Mouse (Mus musculus) embryonic fibroblast, embryonic 13.5 days (primary cell): ENCODE results near the gene Tubb2b. TPM values are rescaled to one million over a fixed set of nuclear protein-coding genes. Genes with fewer than 3 reads are reported as not detected.

Experiments
- H3K27ac ChIP-seq: 2 replicates; pipeline ENCODE4 v1.5.1; 2012; ENCODE audit warnings: low read length, control low read depth, inconsistent platforms; ENCODE audit not compliant: insufficient read depth
- H3K4me1 ChIP-seq: 2 replicates; pipeline ENCODE4 v1.6.1; 2011; ENCODE audit warnings: low read length; ENCODE audit not compliant: control insufficient read depth, insufficient read depth
- H3K4me3 ChIP-seq: 2 replicates; pipeline ENCODE4 v1.5.1; 2011; ENCODE audit warnings: mild to moderate bottlenecking, control low read depth, low read length; ENCODE audit not compliant: insufficient read depth
- CTCF ChIP-seq: IDR thresholded peaks from 2 replicates; pipeline ENCODE4 v1.5.1; 2011; ENCODE audit warnings: mild to moderate bottlenecking, control low read depth, low read length, moderate library complexity, borderline replicate concordance; ENCODE audit not compliant: insufficient read depth
- POLR2A ChIP-seq: IDR thresholded peaks from 2 replicates; pipeline ENCODE4 v1.6.1; 2011; ENCODE audit warnings: low read depth, mild to moderate bottlenecking, control low read depth, low read length, moderate library complexity
- polyA plus RNA-seq: library from polyadenylated mRNA; stranded (reverse); fragments of >200 nt; gene quantifications from 2 replicates; pipeline ENCODE4 v1.2.4, GENCODE M21; 2011; ENCODE audit warnings: low read depth; ENCODE audit not compliant: missing spikeins, insufficient read length

Tubb2b gene
- polyA plus RNA-seq, 1 experiment = 176 TPM

DNA sequence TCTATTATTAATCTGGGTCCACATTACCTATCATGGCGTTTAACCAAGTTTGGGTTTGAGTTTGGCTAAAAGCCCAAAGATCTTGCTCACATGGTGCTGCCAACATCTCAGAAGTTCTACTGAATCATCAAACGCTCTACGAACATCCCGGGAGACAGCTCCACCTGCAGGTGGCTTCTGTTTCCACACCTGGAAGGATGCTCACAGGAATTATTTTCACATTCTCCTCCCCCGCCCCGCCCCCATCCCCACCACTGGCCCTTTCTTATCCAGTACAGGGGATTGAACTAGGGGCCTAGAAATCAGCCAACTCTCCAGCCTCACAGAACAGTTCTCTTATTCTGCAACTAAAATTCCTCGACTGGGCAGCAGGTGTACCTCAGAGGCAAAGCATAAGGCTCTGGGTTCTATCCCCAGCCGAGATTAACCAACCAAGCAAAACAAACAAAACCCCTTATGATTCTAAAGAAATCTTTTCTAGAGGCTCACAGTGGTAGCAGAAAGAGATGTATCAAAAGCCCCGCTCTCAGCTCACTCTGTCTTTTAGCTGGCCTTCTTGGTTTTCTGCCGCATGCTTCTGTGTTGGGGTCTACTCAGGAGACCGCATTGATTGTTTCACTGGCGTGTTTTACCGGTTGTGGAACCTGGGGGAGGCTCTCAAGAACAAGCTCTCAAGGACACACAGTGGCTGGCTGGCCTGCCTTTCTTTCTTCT is 24.1 kb upstream of the Tubb2b start:
- H3K4me1 ChIP-seq = peaks cover 3% of the 10 kb centered on the region; the same call in 1 of the 2 replicates
- 0 out of 2 replicates have a peak overlapping the region, but pooled peaks have one; percentile 11 for H3K27ac ChIP-seq
- 0 out of 2 replicates have a peak overlapping the region, but pooled peaks have one; percentile 15 for H3K4me3 ChIP-seq
- TF ChIP-seq POLR2A (no peak), CTCF (no peak)

DNA sequence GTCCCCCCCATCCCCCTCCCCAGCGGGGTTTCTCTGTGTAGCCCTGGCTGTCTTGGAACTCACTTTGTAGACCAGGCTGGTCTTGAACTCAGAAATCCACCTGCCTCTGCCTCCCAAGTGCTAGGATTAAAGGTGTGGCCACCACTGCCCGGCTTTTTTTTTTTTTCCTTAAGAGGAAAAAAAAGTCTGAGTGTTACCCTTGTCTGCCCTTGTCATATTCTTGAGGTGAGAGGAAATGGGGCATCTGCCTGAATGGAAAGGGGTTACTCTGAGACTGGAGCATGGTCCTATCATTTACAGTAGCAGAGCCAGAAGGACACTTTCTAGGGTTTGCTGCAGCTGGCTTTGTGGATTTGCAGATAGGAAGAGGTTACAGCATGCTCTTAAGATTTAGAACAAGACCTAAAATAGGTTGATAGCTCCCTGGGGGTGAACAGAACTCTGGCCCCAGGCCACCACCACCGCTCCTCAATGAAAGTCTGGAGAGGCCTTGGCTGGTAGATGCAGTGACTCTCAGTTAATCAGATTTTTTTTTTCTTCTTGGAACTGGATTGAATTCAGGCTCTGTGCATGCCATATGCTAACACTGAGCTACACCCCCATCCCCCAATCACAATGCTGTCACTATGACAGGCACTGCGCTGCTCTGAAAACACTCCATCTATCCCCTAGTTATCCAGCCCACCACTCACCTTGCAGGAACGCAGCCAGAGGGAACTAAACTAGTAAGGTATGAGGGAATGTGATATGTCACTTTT is 23.2 kb upstream of the Tubb2b start:
- TF ChIP-seq CTCF (no peak), POLR2A (no peak)
- Histone ChIP-seq H3K27ac (no peak overlapping the region), H3K4me1 (peaks cover 3% of the 10 kb centered on the region; the same call in 1 of the 2 replicates), H3K4me3 (no peak overlapping the region)

DNA sequence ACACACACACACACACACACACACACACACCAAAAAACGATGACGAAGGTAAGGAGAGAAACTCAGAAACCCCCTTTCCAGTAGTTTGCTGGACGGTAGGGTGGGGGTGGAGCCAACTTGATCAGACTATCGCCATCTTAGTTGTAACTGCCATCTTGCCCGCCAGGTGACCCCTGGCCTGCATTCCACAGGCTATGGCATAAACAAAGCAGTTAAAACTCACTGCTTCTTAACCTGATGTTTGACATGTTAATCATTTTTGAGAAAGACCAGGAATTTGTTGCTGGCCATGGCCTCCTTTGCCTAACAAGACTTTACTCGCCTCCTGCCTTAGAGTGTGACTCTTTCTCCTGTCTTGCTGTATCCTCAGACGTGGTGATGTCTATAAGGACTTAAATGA is 22.4 kb upstream of the Tubb2b start:
- peaks cover 3% of the 10 kb centered on the region for H3K4me1 ChIP-seq
- no peak overlapping the region for H3K4me3 ChIP-seq
- no peak for TF ChIP-seq CTCF
- no peak for TF ChIP-seq POLR2A
- no peak overlapping the region for H3K27ac ChIP-seq

DNA sequence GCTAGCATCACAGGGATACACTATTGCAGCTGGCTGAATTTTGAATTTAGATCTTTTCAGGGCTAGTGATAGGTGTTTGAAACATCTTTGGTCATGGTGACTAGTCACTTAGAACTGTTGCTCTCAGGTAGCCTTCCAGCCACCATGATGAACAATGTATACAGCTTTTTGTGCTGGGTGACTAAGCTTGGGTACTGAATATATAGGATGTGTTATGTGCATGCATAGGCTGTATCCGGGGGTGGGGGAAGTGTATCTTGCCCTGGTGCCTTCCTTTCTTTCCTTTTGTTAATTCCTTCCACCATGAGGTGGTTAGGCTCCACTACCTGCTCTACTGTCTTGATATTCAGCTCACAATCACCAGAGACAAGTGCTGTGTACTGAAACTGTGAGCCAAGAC is 21.2 kb upstream of the Tubb2b start:
- Histone ChIP-seq H3K4me3 (no peak overlapping the region), H3K27ac (no peak overlapping the region), H3K4me1 (peaks cover 3% of the 10 kb centered on the region)
- TF ChIP-seq CTCF (no peak), POLR2A (no peak)

DNA sequence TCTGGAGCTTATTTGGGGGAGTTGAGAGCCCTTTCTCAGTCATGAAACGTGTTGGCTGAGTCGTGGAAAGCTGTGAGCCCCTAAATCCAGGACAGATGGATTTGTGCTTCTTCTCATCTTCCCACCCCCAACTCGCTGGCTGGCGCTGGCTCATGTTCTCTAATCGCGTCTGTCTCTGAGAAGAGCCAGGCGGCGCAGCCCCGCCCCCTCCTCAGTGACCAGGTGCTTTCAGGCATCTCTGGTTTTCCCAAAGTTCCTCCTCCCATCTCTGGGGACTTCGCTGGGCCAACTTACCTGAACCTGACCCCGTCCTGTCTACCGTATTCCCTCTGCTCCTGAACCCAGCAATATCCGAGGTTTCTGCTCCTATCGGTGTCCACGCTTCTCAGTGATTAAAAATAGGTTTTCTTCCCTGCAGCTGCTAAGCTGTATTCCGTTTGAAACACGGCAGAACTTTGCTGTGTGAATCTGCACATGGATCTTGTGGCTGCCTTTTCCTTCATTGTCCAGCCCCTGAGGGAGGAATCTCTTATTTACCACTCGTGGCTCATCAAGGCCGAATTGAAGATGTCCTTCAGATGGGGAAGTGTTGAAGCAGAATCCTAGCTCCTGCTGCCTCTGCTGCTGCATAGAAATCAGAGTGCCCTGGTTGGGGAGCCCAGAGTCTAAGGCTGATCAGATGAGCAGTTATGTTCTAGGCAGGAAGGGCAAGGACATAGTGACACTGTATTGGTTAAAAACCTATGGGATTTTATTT is 20.2 kb upstream of the Tubb2b start:
- H3K4me1 ChIP-seq = peaks cover 3% of the 10 kb centered on the region
- no peak overlapping the region for H3K4me3 ChIP-seq
- TF ChIP-seq CTCF (no peak), POLR2A (no peak)
- no peak overlapping the region for H3K27ac ChIP-seq

DNA sequence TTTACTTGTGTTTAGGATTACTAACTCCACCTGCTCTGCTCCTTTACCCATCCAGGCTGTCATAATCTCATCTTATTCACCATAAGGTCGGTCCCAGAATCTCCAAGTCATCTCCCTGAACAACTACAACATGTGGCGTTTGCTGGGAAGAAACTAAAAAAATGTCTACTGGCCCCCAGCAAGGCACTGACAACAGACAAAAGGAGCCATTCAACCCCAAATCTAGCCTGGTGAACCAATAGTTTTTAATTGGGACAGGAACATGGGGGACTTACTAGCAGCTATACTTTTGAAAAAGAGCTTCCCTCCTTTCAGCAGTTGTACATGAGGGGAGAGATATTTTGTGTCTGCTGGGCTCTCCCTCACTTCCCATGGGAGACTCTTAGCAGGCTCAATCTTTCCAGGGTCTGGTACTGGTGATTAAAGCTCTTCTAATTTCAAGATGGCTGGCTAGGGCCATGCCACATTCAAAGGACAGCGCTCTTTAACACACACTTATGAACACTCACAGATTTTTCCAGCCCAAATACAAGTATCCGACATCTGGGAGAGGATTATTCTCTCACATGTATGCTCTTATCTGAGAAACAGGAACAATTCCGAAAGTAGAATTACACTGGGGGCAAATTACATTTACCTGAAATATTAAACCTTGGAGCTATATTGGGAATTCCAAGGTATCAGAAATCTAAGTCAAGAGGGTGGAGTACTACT is 19.4 kb upstream of the Tubb2b start:
- H3K4me1 ChIP-seq = peaks cover 3% of the 10 kb centered on the region

DNA sequence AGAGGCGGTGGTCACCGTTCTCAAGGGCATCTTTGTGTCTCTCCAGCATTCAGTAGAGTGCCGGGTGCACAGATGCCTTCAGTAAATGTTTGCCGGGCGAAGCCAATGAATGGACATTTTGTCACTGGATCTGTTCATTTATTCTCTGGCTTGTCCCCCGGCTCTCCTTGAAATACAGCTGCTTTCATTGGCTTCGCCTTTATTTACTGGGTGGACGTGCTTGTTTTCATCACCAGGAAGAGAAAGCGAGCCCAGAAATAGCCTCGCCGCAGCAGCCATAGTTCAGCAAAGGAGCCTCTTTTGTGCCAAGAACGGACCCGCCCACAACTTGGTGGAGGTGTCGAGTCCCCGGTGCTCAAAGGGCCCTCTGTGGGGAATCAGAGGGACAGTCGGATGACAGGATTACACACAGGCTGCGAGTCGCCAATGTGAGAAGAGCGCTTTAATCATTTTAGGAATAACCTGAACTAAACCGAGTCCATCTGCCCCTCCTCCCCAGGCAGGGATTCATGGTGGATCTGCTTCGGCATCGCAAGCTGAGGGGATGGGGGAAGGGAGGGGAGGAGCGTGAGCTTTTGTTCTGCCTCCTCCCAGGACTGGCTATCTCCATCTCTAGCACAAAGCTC is 18.6 kb upstream of the Tubb2b start:
- TF ChIP-seq CTCF (no peak), POLR2A (peak; percentile 53)
- Histone ChIP-seq H3K4me3 (peak overlapping the region; percentile 39), H3K27ac (no peak overlapping the region; the same call in 1 of the 2 replicates), H3K4me1 (peaks cover 3% of the 10 kb centered on the region)

More for the DNA sequence above, 19.4 kb upstream of the Tubb2b start:
- TF ChIP-seq POLR2A = no peak
- Histone ChIP-seq H3K4me3 (no peak overlapping the region), H3K27ac (no peak overlapping the region)

DNA sequence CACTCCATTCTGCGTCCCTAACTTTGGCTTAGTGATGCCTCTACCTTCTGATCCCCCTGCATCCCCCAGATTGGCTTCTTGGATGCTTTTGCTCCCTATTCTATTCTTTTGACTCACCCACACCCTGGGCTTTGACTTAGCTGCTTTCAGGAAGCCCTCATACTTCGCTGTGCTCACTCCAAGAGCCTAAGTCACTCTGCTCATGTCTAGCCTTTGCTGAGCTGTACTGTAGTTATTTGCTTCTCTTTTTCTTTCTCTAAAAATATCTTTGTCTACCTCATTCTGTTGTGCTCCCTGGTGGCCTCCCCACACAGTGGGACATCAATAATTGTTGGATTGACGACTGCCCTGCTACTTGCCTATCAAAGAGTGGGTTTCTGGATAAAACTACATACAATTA is 17.9 kb upstream of the Tubb2b start:
- Histone ChIP-seq H3K4me3 (no peak overlapping the region), H3K27ac (no peak overlapping the region), H3K4me1 (no peaks in the 10 kb centered on the region; the same call in 1 of the 2 replicates)
- TF ChIP-seq POLR2A = no peak
- no peak for TF ChIP-seq CTCF

DNA sequence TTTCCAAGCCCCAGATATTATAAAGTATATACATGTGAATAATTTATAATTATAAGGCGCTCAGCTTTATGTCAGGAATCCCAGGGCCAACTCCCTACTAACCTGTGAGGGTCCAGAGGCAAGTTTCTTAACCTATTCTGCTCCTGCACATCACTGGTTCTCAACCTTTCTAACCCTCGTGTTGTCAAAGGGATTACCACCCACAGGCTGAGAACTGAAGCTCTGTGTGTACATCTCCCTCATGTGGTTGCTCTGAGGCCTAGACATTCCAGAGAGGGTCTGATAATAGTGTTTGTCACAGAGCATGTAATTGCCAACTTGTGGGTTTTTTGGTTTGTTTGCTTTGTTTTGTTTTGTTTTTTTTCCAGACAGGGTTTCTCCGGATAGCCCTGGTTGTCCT is 16.6 kb upstream of the Tubb2b start:
- TF ChIP-seq POLR2A (no peak), CTCF (no peak)
- no peak overlapping the region for H3K4me3 ChIP-seq
- no peak overlapping the region for H3K27ac ChIP-seq
- H3K4me1 ChIP-seq = no peaks in the 10 kb centered on the region; the same call in 1 of the 2 replicates
